Mouse (Mus musculus) heart, adult 18-20 months (tissue): Measurements from ENCODE around the gene Gnai2. TPM values are rescaled to one million over a fixed set of nuclear protein-coding genes. Genes with fewer than 3 reads are reported as not detected.

ENCODE experiments used
- DNase-seq, 2 experiments: peaks; one replicate each; pipeline ENCODE4 v3.0.0; 2021 to 2022; ENCODE audit warnings: mixed read lengths in 1 of 2
- total RNA-seq, 2 experiments: library from RNA; stranded (reverse); gene quantifications; 2 replicates each; pipeline ENCODE4 v1.2.3; 2021

Gnai2 gene
- total RNA-seq, 2 experiments from 2014 or later, result 241 to 253 TPM

- peak in 1 of 2 experiments; percentile 28 for DNase-seq
These were observed 3.8 kb downstream of the Gnai2 start for GRCm38 (mm10) chr9:107631311-107631826.

GRCm38 (mm10) chr9:107630576-107630975 is 4.6 kb downstream of the Gnai2 start:
- DNase-seq, result peak; percentile 41 to 49

GRCm38 (mm10) chr9:107629901-107630425 is 5.2 kb downstream of the Gnai2 start:
- peak; percentile 36 to 41 for DNase-seq

- DNase-seq, result no peak
These were observed 5.8 kb downstream of the Gnai2 start for GRCm38 (mm10) chr9:107629411-107629730.

- DNase-seq, result peak; percentile 65 to 88
These were observed 6.3 kb downstream of the Gnai2 start for GRCm38 (mm10) chr9:107628721-107629410.

- peak in 1 of 2 experiments; percentile 43 for DNase-seq
These were observed 7.5 kb downstream of the Gnai2 start for GRCm38 (mm10) chr9:107627387-107628255.

- peak; percentile 84 to 91 for DNase-seq
These were observed 8.3 kb downstream of the Gnai2 start for GRCm38 (mm10) chr9:107626844-107627277.

- peak in 1 of 2 experiments; percentile 43 for DNase-seq
These were observed 8.9 kb downstream of the Gnai2 start for GRCm38 (mm10) chr9:107626158-107626843.

- DNase-seq, result peak in 1 of 2 experiments; percentile 30
These were observed 9.6 kb downstream of the Gnai2 start for GRCm38 (mm10) chr9:107625351-107626128.

GRCm38 (mm10) chr9:107624951-107625350 is 10.2 kb downstream of the Gnai2 start:
- DNase-seq, result no peak

GRCm38 (mm10) chr9:107624539-107624938 is 10.6 kb downstream of the Gnai2 start:
- peak; percentile 69 to 89 for DNase-seq

GRCm38 (mm10) chr9:107620954-107621353 is 14.2 kb downstream of the Gnai2 start:
- peak in 1 of 2 experiments; percentile 36 for DNase-seq

- DNase-seq, result no peak
These were observed 15.7 kb downstream of the Gnai2 start for GRCm38 (mm10) chr9:107619546-107619879.

- peak; percentile 77 to 85 for DNase-seq
These were observed 16.2 kb downstream of the Gnai2 start for GRCm38 (mm10) chr9:107618778-107619545.

- peak in 1 of 2 experiments; percentile 38 for DNase-seq
These were observed 17.1 kb downstream of the Gnai2 start for GRCm38 (mm10) chr9:107618098-107618497.

- DNase-seq, result no peak
These were observed 17.7 kb downstream of the Gnai2 start for GRCm38 (mm10) chr9:107617461-107617860.

GRCm38 (mm10) chr9:107615035-107615434 is 20.1 kb downstream of the Gnai2 start:
- DNase-seq, result peak in 1 of 2 experiments; percentile 44

GRCm38 (mm10) chr9:107612945-107613569 is 22.1 kb downstream of the Gnai2 start:
- no peak for DNase-seq

- DNase-seq, result peak; percentile 99
These were observed 22.8 kb downstream of the Gnai2 start for GRCm38 (mm10) chr9:107612191-107612944.
